Mouse (Mus musculus) kidney, adult 2 months (tissue): Measurements from ENCODE around the gene Erp27.

ENCODE experiments used
- CTCF ChIP-seq: fragments of 200-500 bp; conservative IDR thresholded peaks from 2 replicates; pipeline ENCODE4 v1.5.1; 2011; ENCODE audit warnings: low read depth, mild to moderate bottlenecking, control low read depth, low read length, moderate library complexity, mixed read lengths; ENCODE audit not compliant: insufficient read depth, insufficient read length
- POLR2A ChIP-seq: fragments of 200-500 bp; IDR thresholded peaks from one replicate; pipeline ENCODE4 v1.6.1; 2011; ENCODE audit warnings: low read depth, low read length, control low read depth

GRCm38 (mm10) chr6:136900369-136901009 lies 21.5 kb downstream of the Erp27 start:
- TF ChIP-seq CTCF = no peak
- no peak for TF ChIP-seq POLR2A
